Mouse (Mus musculus) kidney, adult 8-10 months (tissue): ENCODE measurements at regions not wholly inside any gene's neighbourhood (a gene's known extent, or its start where the extent isn't known, plus 50 kb on each side); places are given as distances from the start of the nearest gene placed in this dataset.

Experiments
- DNase-seq, 2 experiments: peaks; one replicate each; pipeline ENCODE4 v3.0.0; 2022

DNA sequence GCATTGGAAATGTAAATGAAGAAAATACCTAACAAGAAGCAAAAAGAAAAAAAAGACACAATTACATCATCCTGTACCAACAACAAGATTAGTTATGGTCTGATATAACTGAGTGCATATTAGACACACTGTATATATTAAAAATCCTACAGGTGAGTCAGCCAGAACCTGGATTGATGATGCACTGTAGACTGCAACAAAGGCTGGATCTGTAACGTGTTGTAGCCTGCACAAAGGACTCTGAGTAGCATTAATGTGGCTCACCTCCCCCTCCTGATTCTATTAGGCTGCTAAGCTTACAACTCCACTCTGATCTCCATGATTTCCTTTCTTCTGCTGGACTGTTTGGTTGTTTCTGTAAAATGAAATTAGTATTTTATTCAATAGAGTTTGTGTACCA lies 1383.4 kb downstream of the Defb40 start:
- DNase-seq, result no peak

DNA sequence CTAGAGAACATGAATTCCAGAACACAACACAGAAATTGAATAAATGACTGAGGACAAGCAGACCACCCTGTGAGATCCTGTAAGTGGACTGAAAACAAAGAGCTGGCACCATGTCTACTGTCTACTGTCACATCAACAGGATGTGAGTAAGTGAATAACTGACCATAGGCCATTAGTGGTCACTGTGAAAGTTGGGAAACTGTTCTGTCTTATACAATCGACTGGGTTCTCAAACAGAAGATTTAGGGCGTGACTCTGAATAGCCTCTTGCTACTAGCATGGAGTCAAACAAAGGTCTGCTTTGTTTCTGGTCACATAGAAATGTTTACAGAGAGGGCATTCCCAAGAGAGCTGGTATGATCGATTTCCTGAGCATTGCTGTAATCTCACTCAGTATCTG lies 1387.9 kb downstream of the Defb40 start:
- DNase-seq, result no peak

DNA sequence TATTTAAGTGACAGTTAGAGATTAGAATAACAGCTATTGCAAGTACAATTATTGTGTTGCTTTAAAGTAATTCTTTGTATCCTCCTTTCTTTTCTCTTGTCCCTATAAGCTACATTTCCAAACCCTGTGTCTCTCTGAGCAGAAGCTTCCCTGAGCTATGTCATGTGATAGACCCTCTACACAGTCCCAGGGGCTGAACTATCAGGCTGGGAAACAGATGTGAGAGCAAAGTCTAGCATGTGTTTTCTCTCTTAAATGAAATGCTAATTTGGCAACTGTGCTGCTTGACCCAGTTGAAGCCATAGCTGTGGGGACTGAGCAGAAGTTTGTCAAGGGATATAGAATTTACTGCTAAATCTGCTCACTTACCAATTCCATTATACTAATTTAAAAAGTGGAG lies 1389.9 kb downstream of the Defb40 start:
- no peak for DNase-seq

DNA sequence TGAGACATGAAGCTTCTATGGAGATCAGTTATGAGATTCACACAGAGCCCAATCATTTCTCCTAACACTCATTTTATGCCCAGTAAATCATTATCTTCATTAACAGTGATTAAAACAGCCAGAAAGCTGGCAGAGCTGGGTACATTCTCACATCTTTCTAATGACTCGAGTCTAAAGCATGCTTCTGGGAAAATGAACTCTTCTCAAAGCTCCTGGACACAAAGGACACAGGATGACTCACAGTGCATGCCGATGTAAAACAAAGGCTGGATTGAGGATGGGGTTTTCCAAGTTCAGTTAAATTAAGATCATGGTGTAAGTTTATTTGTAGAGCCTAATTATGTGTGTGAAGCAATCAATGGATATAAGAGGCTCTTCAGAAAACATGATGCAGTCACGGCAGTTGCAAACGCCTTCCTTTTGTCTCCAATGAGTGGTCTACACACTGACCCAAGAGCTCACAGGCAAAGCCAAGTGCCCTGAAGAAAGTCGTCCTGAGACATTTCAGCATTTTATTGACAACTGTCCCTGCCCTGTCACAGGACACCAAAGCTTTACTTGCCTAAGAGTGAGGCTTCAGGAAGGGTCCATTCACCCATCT lies 1390.7 kb downstream of the Defb40 start:
- no peak for DNase-seq
